Mouse (Mus musculus) stomach, embryonic 15.5 days (tissue): ENCODE results near the gene Vipr1. TPM values are rescaled to one million over a fixed set of nuclear protein-coding genes. Genes with fewer than 3 reads are reported as not detected.

Source experiments
- ATAC-seq: fragments of 200-750 bp; cut with Nextera tagmentation; 2 replicates; pipeline ENCODE4 v1.8.0; 2017; ENCODE audit warnings: low read depth, moderate number of reproducible peaks, moderate TSS enrichment; ENCODE audit not compliant: insufficient read depth, low FRiP score
- H3K27ac ChIP-seq: fragments of 300-500 bp; sonication (generic); 2 replicates; pipeline ENCODE4 v1.5.1; 2015; ENCODE audit warnings: mild to moderate bottlenecking, inconsistent platforms
- H3K27me3 ChIP-seq: fragments of 300-500 bp; sonication (generic); replicated peaks from 2 replicates; pipeline ENCODE4 v1.6.1; 2015; ENCODE audit warnings: inconsistent platforms
- H3K36me3 ChIP-seq: fragments of 300-500 bp; sonication (generic); 2 replicates; pipeline ENCODE4 v1.6.1; 2015; ENCODE audit warnings: inconsistent platforms
- H3K4me1 ChIP-seq: fragments of 300-500 bp; sonication (generic); 2 replicates; pipeline ENCODE4 v1.6.1; 2015; ENCODE audit warnings: inconsistent platforms
- H3K4me2 ChIP-seq: fragments of 300-500 bp; sonication (generic); 2 replicates; pipeline ENCODE4 v1.6.1; 2015; ENCODE audit warnings: mild to moderate bottlenecking, inconsistent platforms
- H3K4me3 ChIP-seq: fragments of 300-500 bp; sonication (generic); replicated peaks from 2 replicates; pipeline ENCODE4 v1.5.1; 2015; ENCODE audit warnings: inconsistent platforms
- H3K9ac ChIP-seq: fragments of 300-500 bp; sonication (generic); 2 replicates; pipeline ENCODE4 v1.6.1; 2015; ENCODE audit warnings: inconsistent platforms
- H3K9me3 ChIP-seq: fragments of 300-500 bp; sonication (generic); 2 replicates; pipeline ENCODE4 v1.6.1; 2016; ENCODE audit warnings: inconsistent platforms
- WGBS: fragments of 180-500 bp; shearing (Covaris S2); methylation state at CpG from one replicate; pipeline ENCODE4 v1.1.7; 2015; 5-methylcytosine and 5-hydroxymethylcytosine counted together
- polyA plus RNA-seq: library from polyadenylated mRNA; unstranded; fragments of >200 nt; fragmentation: Nextera tagmentation; extraction: Ambion mirVana; gene quantifications from 2 replicates; pipeline ENCODE4 v1.2.1, GENCODE M21; 2015

The Vipr1 gene
- polyA plus RNA-seq, 1 experiment from 2014 or later, result 1.6 TPM

GRCm38 (mm10) chr9:121609381-121609780 is 33.1 kb upstream of the Vipr1 start:
- H3K9ac ChIP-seq, result no peak overlapping the region
- H3K27me3 ChIP-seq, result no peaks in the 10 kb centered on the region
- H3K27ac ChIP-seq, result no peak overlapping the region
- no peak overlapping the region for H3K4me2 ChIP-seq
- no peak overlapping the region for H3K4me3 ChIP-seq
- H3K9me3 ChIP-seq, result no peaks in the 10 kb centered on the region
- no peaks in the 10 kb centered on the region for H3K4me1 ChIP-seq
- WGBS, result 70% methylated on average over 6 of the region's 6 CpGs
- H3K36me3 ChIP-seq, result no peaks in the 10 kb centered on the region
- ATAC-seq, result no peak

- Histone ChIP-seq H3K27me3 (no peaks in the 10 kb centered on the region), H3K9me3 (no peaks in the 10 kb centered on the region), H3K9ac (no peak overlapping the region), H3K36me3 (no peaks in the 10 kb centered on the region), H3K4me2 (no peak overlapping the region), H3K4me3 (no peak overlapping the region), H3K4me1 (no peaks in the 10 kb centered on the region), H3K27ac (no peak overlapping the region)
- 26% methylated on average over 5 of the region's 5 CpGs for WGBS
- no peak for ATAC-seq
These were observed 29.3 kb upstream of the Vipr1 start for GRCm38 (mm10) chr9:121613192-121613591.

GRCm38 (mm10) chr9:121614241-121614757 is 28.2 kb upstream of the Vipr1 start:
- no peak overlapping the region for H3K4me3 ChIP-seq
- no peak for ATAC-seq
- no peaks in the 10 kb centered on the region for H3K27me3 ChIP-seq
- no peak overlapping the region for H3K9ac ChIP-seq
- no peak overlapping the region for H3K27ac ChIP-seq
- H3K4me2 ChIP-seq, result no peak overlapping the region
- H3K9me3 ChIP-seq, result no peaks in the 10 kb centered on the region
- H3K4me1 ChIP-seq, result no peaks in the 10 kb centered on the region
- no peaks in the 10 kb centered on the region for H3K36me3 ChIP-seq

- Histone ChIP-seq H3K4me2 (no peak overlapping the region), H3K9ac (no peak overlapping the region), H3K27me3 (no peaks in the 10 kb centered on the region), H3K4me3 (no peak overlapping the region), H3K9me3 (no peaks in the 10 kb centered on the region), H3K27ac (no peak overlapping the region), H3K4me1 (no peaks in the 10 kb centered on the region), H3K36me3 (no peaks in the 10 kb centered on the region)
- 55% methylated on average over 3 of the region's 3 CpGs for WGBS
- no peak for ATAC-seq
These were observed 26.0 kb upstream of the Vipr1 start for GRCm38 (mm10) chr9:121616471-121616870.

GRCm38 (mm10) chr9:121619441-121619840 is 23.1 kb upstream of the Vipr1 start:
- Histone ChIP-seq H3K9me3 (no peaks in the 10 kb centered on the region), H3K36me3 (no peaks in the 10 kb centered on the region), H3K4me2 (no peak overlapping the region), H3K9ac (no peak overlapping the region), H3K27me3 (no peaks in the 10 kb centered on the region), H3K27ac (no peak overlapping the region), H3K4me1 (no peaks in the 10 kb centered on the region), H3K4me3 (no peak overlapping the region)
- no peak for ATAC-seq
- WGBS, result 43% methylated on average over 7 of the region's 7 CpGs

GRCm38 (mm10) chr9:121623235-121623634 is 19.3 kb upstream of the Vipr1 start:
- Histone ChIP-seq H3K4me3 (no peak overlapping the region), H3K9me3 (no peaks in the 10 kb centered on the region), H3K36me3 (no peaks in the 10 kb centered on the region), H3K4me1 (no peaks in the 10 kb centered on the region), H3K4me2 (no peak overlapping the region), H3K27me3 (no peaks in the 10 kb centered on the region), H3K27ac (no peak overlapping the region), H3K9ac (no peak overlapping the region)
- ATAC-seq, result no peak
- whole genome bisulfite sequencing, result 88% methylated on average over 4 of the region's 4 CpGs

- no peak for ATAC-seq
- H3K36me3 ChIP-seq, result no peaks in the 10 kb centered on the region
These were observed 17.6 kb upstream of the Vipr1 start for GRCm38 (mm10) chr9:121624920-121625319.

GRCm38 (mm10) chr9:121630627-121631026 is 11.9 kb upstream of the Vipr1 start:
- no peaks in the 10 kb centered on the region for H3K4me1 ChIP-seq
- no peak overlapping the region for H3K27ac ChIP-seq
- H3K9me3 ChIP-seq, result no peaks in the 10 kb centered on the region
- H3K4me2 ChIP-seq, result no peak overlapping the region
- H3K9ac ChIP-seq, result no peak overlapping the region
- WGBS, result 82% methylated on average over 1 of the region's 1 CpGs
- H3K4me3 ChIP-seq, result no peak overlapping the region
- H3K36me3 ChIP-seq, result no peaks in the 10 kb centered on the region
- H3K27me3 ChIP-seq, result no peaks in the 10 kb centered on the region; the same call in 1 of the 2 replicates
- no peak for ATAC-seq

More at GRCm38 (mm10) chr9:121624920-121625319, 17.6 kb upstream of the Vipr1 start:
- H3K4me3 ChIP-seq, result no peak overlapping the region
- 77% methylated on average over 2 of the region's 2 CpGs for WGBS
- no peak overlapping the region for H3K4me2 ChIP-seq
- H3K4me1 ChIP-seq, result no peaks in the 10 kb centered on the region
- no peak overlapping the region for H3K27ac ChIP-seq
- no peaks in the 10 kb centered on the region for H3K27me3 ChIP-seq
- no peak overlapping the region for H3K9ac ChIP-seq
- H3K9me3 ChIP-seq, result no peaks in the 10 kb centered on the region

- no peak for ATAC-seq
- no peak overlapping the region for H3K4me3 ChIP-seq
- no peaks in the 10 kb centered on the region for H3K9me3 ChIP-seq
- no peak overlapping the region for H3K4me2 ChIP-seq
- no peaks in the 10 kb centered on the region for H3K4me1 ChIP-seq
- no peak overlapping the region for H3K27ac ChIP-seq
- no peaks in the 10 kb centered on the region for H3K36me3 ChIP-seq
- 58% methylated on average over 4 of the region's 4 CpGs for WGBS
- no peak overlapping the region for H3K9ac ChIP-seq
- H3K27me3 ChIP-seq, result no peaks in the 10 kb centered on the region; the same call in 1 of the 2 replicates
These were observed 10.6 kb upstream of the Vipr1 start for GRCm38 (mm10) chr9:121631946-121632345.

GRCm38 (mm10) chr9:121632891-121633290 is 9.6 kb upstream of the Vipr1 start:
- H3K4me2 ChIP-seq, result no peak overlapping the region
- no peak overlapping the region for H3K9ac ChIP-seq
- no peak overlapping the region for H3K4me3 ChIP-seq
- no peak for ATAC-seq
- no peaks in the 10 kb centered on the region for H3K4me1 ChIP-seq
- H3K27ac ChIP-seq, result no peak overlapping the region
- H3K36me3 ChIP-seq, result no peaks in the 10 kb centered on the region
- no peaks in the 10 kb centered on the region; the same call in 1 of the 2 replicates for H3K27me3 ChIP-seq
- WGBS, result 89% methylated on average over 10 of the region's 10 CpGs
- H3K9me3 ChIP-seq, result no peaks in the 10 kb centered on the region

- Histone ChIP-seq H3K4me3 (no peak overlapping the region), H3K4me2 (no peak overlapping the region), H3K4me1 (no peaks in the 10 kb centered on the region), H3K36me3 (no peaks in the 10 kb centered on the region), H3K9ac (no peak overlapping the region), H3K27ac (no peak overlapping the region), H3K9me3 (no peaks in the 10 kb centered on the region), H3K27me3 (no peaks in the 10 kb centered on the region; the same call in 1 of the 2 replicates)
- 48% methylated on average over 6 of the region's 6 CpGs for WGBS
- ATAC-seq, result no peak
These were observed 9.2 kb upstream of the Vipr1 start for GRCm38 (mm10) chr9:121633306-121633705.

GRCm38 (mm10) chr9:121635835-121636576 is 6.5 kb upstream of the Vipr1 start:
- Histone ChIP-seq H3K27me3 (peaks cover 17% of the 10 kb centered on the region), H3K4me1 (no peaks in the 10 kb centered on the region), H3K9ac (no peak overlapping the region), H3K9me3 (no peaks in the 10 kb centered on the region), H3K4me2 (no peak overlapping the region), H3K4me3 (no peak overlapping the region), H3K27ac (no peak overlapping the region), H3K36me3 (no peaks in the 10 kb centered on the region)
- no peak for ATAC-seq
- 43% methylated on average over 7 of the region's 7 CpGs for WGBS
